Comparison of ENCODE assay signal across 7 mouse cellular contexts in genomic region chr11:121702111-121702894, GRCm38 (mm10). TPM values are rescaled to one million over a fixed set of nuclear protein-coding genes. Genes with fewer than 3 reads are reported as not detected.
A peak's percentile ranks its signal among the peaks of the same experiment; 100 is the strongest.
DNase-seq lines count a peak whose midpoint lies in the region; ATAC-seq lines count a peak whose summit lies in the region.

No protein-coding gene starts in this region.

- no peaks in the 10 kb centered on the region for H3K36me3 ChIP-seq in embryonic facial prominence, embryonic 11.5 days (replicated peaks; ENCODE audit: control insufficient read depth, insufficient read depth, low read depth, low read length)
- no peaks in the 10 kb centered on the region for H3K36me3 ChIP-seq in limb, embryonic 10.5 days
- no peaks in the 10 kb centered on the region for H3K36me3 ChIP-seq in midbrain, embryonic 12.5 days

- no peaks in the 10 kb centered on the region for H3K9me3 ChIP-seq in embryonic facial prominence, embryonic 11.5 days (replicated peaks; ENCODE audit: control insufficient read depth, low read length)
- no peaks in the 10 kb centered on the region for H3K9me3 ChIP-seq in limb, embryonic 10.5 days (replicated peaks)
- no peaks in the 10 kb centered on the region for H3K9me3 ChIP-seq in midbrain, embryonic 12.5 days

- H3K4me2 ChIP-seq in embryonic facial prominence, embryonic 11.5 days (ENCODE audit: low read depth, low read length): peak overlapping the region; percentile 99
- H3K4me2 ChIP-seq in midbrain, embryonic 12.5 days (replicated peaks): peak overlapping the region; percentile 99

- peak; percentile 98 for DNase-seq in adrenal gland, postnatal 14 days
- DNase-seq in embryonic facial prominence, embryonic 11.5 days (ENCODE audit: low spot score): peak; percentile 83
- DNase-seq in kidney, adult 11 months: peak; percentile 94
- DNase-seq in limb, embryonic 10.5 days (ENCODE audit: low spot score): peak; percentile 85
- DNase-seq in skeletal muscle tissue, adult 2 months (ENCODE audit: low read depth, low spot score): peak; percentile 90

- peaks cover 9% of the 10 kb centered on the region for H3K27me3 ChIP-seq in embryonic facial prominence, embryonic 11.5 days (ENCODE audit: control insufficient read depth, insufficient read depth, low read length)
- peaks cover 55% of the 10 kb centered on the region for H3K27me3 ChIP-seq in limb, embryonic 10.5 days (ENCODE audit: low read depth, poor library complexity, severe bottlenecking)
- H3K27me3 ChIP-seq in midbrain, embryonic 12.5 days: peaks cover 56% of the 10 kb centered on the region

- H3K4me1 ChIP-seq in embryonic facial prominence, embryonic 11.5 days (ENCODE audit: control insufficient read depth, insufficient read depth, low read length): 0 out of 2 replicates have a peak, but pooled peaks cover 3% of the 10 kb centered on the region
- H3K4me1 ChIP-seq in limb, embryonic 10.5 days: peaks cover 38% of the 10 kb centered on the region
- H3K4me1 ChIP-seq in midbrain, embryonic 12.5 days: peaks cover 16% of the 10 kb centered on the region

- peak; percentile 85 for ATAC-seq in embryonic facial prominence, embryonic 11.5 days (replicated peaks; ENCODE audit: insufficient number of reproducible peaks, low FRiP score, low TSS enrichment, low read depth)
- ATAC-seq in granulocyte monocyte progenitor cell, adult 5-6 weeks (replicated peaks; ENCODE audit: poor library complexity, severe bottlenecking): peak; percentile 75
- ATAC-seq in midbrain, embryonic 12.5 days (ENCODE audit: low FRiP score, low read depth): peak; percentile 85

- no peak overlapping the region for H3K27ac ChIP-seq in embryonic facial prominence, embryonic 11.5 days (replicated peaks; ENCODE audit: low read depth, low read length)
- peak overlapping the region; percentile 76 for H3K27ac ChIP-seq in limb, embryonic 10.5 days
- H3K27ac ChIP-seq in midbrain, embryonic 12.5 days (replicated peaks): no peak overlapping the region

- H3K9ac ChIP-seq in embryonic facial prominence, embryonic 11.5 days (replicated peaks; ENCODE audit: low read length): peak overlapping the region; percentile 58
- peak overlapping the region; percentile 59 for H3K9ac ChIP-seq in midbrain, embryonic 12.5 days (replicated peaks)

- peak overlapping the region; percentile 68 for H3K4me3 ChIP-seq in embryonic facial prominence, embryonic 11.5 days (ENCODE audit: low read depth, low read length)
- H3K4me3 ChIP-seq in limb, embryonic 10.5 days: peak overlapping the region; percentile 74
- H3K4me3 ChIP-seq in midbrain, embryonic 12.5 days: peak overlapping the region; percentile 70

- WGBS in embryonic facial prominence, embryonic 11.5 days: 1% methylated on average over 67 of the region's 69 CpGs
- under 1% methylated on average over 69 of the region's 69 CpGs for WGBS in limb, embryonic 10.5 days
- WGBS in midbrain, embryonic 12.5 days: under 1% methylated on average over 69 of the region's 69 CpGs

RNA-seq across cellular contexts. Expression of gene Metrnl, which starts 1.0 kb away (rescaled TPM):
- 32.8 and 48.8 TPM in 2 replicates for total RNA-seq in adrenal gland, postnatal 14 days (2021)
- polyA plus RNA-seq in embryonic facial prominence, embryonic 11.5 days (2014; fragmentation: Nextera tagmentation; extraction: Ambion mirVana): 7.3 and 10.1 TPM in 2 replicates
- total RNA-seq in granulocyte monocyte progenitor cell, adult 5-6 weeks (2014; fragmentation: Nextera tagmentation): not detected in 2 replicates
- 0.82 and 2.4 TPM in 2 replicates for total RNA-seq in granulocyte monocyte progenitor cell, adult 5-6 weeks (2017)
- 2.4 and 3.9 TPM in 2 replicates for polyA plus RNA-seq in limb, embryonic 10.5 days (2016; fragmentation: Nextera tagmentation; extraction: Ambion mirVana)
- 8.7 and 12.4 TPM in 2 replicates for polyA plus RNA-seq in midbrain, embryonic 12.5 days (2016; fragmentation: Nextera tagmentation; extraction: Ambion mirVana)

RNA-seq across cellular contexts. Expression of gene B3gntl1, which starts 29.4 kb away (rescaled TPM):
- 8.6 and 10.1 TPM in 2 replicates for total RNA-seq in adrenal gland, postnatal 14 days (2021)
- 5.1 and 6.6 TPM in 2 replicates for polyA plus RNA-seq in embryonic facial prominence, embryonic 11.5 days (2014; fragmentation: Nextera tagmentation; extraction: Ambion mirVana)
- total RNA-seq in granulocyte monocyte progenitor cell, adult 5-6 weeks (2014; fragmentation: Nextera tagmentation): 4.9 and 6.7 TPM in 2 replicates
- 7.5 and 8.9 TPM in 2 replicates for total RNA-seq in granulocyte monocyte progenitor cell, adult 5-6 weeks (2017)
- polyA plus RNA-seq in limb, embryonic 10.5 days (2016; fragmentation: Nextera tagmentation; extraction: Ambion mirVana): 7.1 and 7.9 TPM in 2 replicates
- polyA plus RNA-seq in midbrain, embryonic 12.5 days (2016; fragmentation: Nextera tagmentation; extraction: Ambion mirVana): 6.9 and 8.3 TPM in 2 replicates
